Mouse (Mus musculus): ENCODE results near the gene Eif4ebp2. TPM values are rescaled to one million over a fixed set of nuclear protein-coding genes. Genes with fewer than 3 reads are reported as not detected.

Gene Eif4ebp2
- polyA plus RNA-seq, 1 experiment from 2014 or later: 50.3 TPM

Other genes starting within 250 kb of the Eif4ebp2 start
- gene Adamts14, start 179.2 kb downstream of the Eif4ebp2 start, polyA plus RNA-seq (2015; fragmentation: Nextera tagmentation; extraction: Ambion mirVana): 0.36 and 0.60 TPM in 2 replicates
- gene Prf1, start 154.8 kb downstream of the Eif4ebp2 start, polyA plus RNA-seq (2015; fragmentation: Nextera tagmentation; extraction: Ambion mirVana): not detected in 2 replicates
- 30.6 and 31.5 TPM in 2 replicates for gene Pald1, start 69.1 kb downstream of the Eif4ebp2 start, polyA plus RNA-seq (2015; fragmentation: Nextera tagmentation; extraction: Ambion mirVana)
- gene Nodal, start 34.7 kb downstream of the Eif4ebp2 start, polyA plus RNA-seq (2015; fragmentation: Nextera tagmentation; extraction: Ambion mirVana): 0.14 TPM in 1 of 2 replicates, not detected in the other
- gene Lrrc20, start 23.1 kb upstream of the Eif4ebp2 start, polyA plus RNA-seq (2015; fragmentation: Nextera tagmentation; extraction: Ambion mirVana): 14.9 and 15.0 TPM in 2 replicates
- gene Npffr1, start 142.8 kb upstream of the Eif4ebp2 start, polyA plus RNA-seq (2015; fragmentation: Nextera tagmentation; extraction: Ambion mirVana): 0.17 and 0.25 TPM in 2 replicates
- gene Ppa1, start 195.9 kb upstream of the Eif4ebp2 start, polyA plus RNA-seq (2015; fragmentation: Nextera tagmentation; extraction: Ambion mirVana): 212 and 224 TPM in 2 replicates
- 192 and 203 TPM in 2 replicates for gene Sar1a, start 227.6 kb upstream of the Eif4ebp2 start, polyA plus RNA-seq (2015; fragmentation: Nextera tagmentation; extraction: Ambion mirVana)
- 26.7 and 29.0 TPM in 2 replicates for gene Tysnd1, start 242.9 kb upstream of the Eif4ebp2 start, polyA plus RNA-seq (2015; fragmentation: Nextera tagmentation; extraction: Ambion mirVana)